Mouse (Mus musculus): ENCODE measurements around the gene Tfb2m. TPM values are rescaled to one million over a fixed set of nuclear protein-coding genes. Genes with fewer than 3 reads are reported as not detected.

Tfb2m gene
- total RNA-seq, 2 experiments from 2014 or later: 20.8 to 23.8 TPM

- no peak for DNase-seq (ENCODE audit: low spot score in 2 of 2)
Measured at GRCm38 (mm10) chr1:179510546-179511340, 35.3 kb downstream of the Tfb2m start.

GRCm38 (mm10) chr1:179506530-179507315 is 39.3 kb downstream of the Tfb2m start:
- peak in 1 of 2 experiments; percentile 27 for DNase-seq (ENCODE audit: low spot score in 2 of 2)

GRCm38 (mm10) chr1:179502565-179502964 is 43.5 kb downstream of the Tfb2m start:
- peak in 1 of 2 experiments; percentile 19 for DNase-seq (ENCODE audit: low spot score in 2 of 2)

DNA sequence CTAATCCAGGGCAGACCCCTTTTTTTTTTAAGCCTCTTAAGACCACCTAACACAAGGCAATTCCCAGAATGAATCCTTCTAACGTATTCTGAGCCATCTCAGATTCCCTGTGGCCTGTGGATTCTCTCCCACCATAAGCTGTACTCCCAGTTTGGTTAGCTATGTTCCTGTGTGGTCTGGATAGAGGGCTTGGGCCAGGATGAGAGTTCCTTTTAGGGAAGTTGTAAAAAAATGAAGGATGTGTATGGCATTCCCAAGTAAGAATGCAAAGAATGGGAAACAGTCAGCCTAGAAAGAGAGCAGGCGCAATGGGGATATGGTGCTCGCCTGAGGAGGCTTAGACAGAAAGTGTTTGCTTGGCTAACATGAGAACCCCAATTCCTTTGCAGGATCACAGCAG is 46.8 kb downstream of the Tfb2m start:
- DNase-seq (ENCODE audit: low spot score in 2 of 2): no peak

GRCm38 (mm10) chr1:179492908-179493307 is 53.2 kb downstream of the Tfb2m start:
- DNase-seq (ENCODE audit: low spot score in 2 of 2): no peak

DNA sequence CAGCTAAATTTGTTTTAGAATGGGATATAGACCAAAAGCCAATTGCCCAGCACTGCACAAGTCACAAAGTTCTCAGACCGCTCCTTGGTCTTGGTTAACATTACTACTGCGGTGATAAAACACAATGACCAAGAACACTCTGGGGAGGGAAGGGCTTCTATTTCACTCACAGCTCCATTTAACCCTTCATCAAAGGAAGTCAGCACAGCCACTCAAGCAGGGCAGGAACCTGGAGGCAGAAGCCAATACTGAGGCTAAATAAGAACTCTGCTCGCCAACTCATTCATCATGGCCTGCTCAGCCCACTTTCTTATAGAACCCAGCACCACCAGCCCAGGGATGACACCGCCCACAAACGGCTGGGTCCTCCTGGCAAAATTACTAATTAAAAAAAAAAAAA is 57.5 kb downstream of the Tfb2m start:
- DNase-seq (ENCODE audit: low spot score in 2 of 2): no peak

GRCm38 (mm10) chr1:179487990-179488389 is 58.1 kb downstream of the Tfb2m start:
- no peak for DNase-seq (ENCODE audit: low spot score in 2 of 2)

DNA sequence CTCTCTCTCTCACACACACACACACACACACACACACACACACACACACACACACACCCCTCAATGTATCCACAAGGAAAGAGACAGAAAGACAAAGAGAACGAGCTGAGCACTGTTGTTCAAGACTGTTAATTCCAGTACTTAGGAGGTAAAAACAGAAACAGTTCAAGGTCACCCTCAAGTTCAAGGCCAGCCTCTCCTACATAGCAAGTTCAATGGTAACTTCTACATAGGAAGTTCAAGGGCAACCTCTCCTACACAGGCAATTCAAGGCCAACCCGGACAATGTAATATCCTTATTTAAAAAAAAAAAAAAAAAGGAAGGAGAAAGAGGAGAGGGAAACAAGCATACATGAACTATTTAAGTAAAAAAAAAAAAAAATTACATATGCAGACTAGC is 58.8 kb downstream of the Tfb2m start:
- DNase-seq (ENCODE audit: low spot score in 2 of 2): no peak

- DNase-seq (ENCODE audit: low spot score in 2 of 2): no peak
Measured at GRCm38 (mm10) chr1:179485784-179486540, 60.1 kb downstream of the Tfb2m start.

- no peak for DNase-seq (ENCODE audit: low spot score in 2 of 2)
Measured at GRCm38 (mm10) chr1:179480862-179481261, 65.2 kb downstream of the Tfb2m start.

Other genes with a start within 250 kb of the Tfb2m start
- gene Smyd3, start 28.2 kb downstream of the Tfb2m start, total RNA-seq (2021): 10 to 100 TPM; 26.6 to 27.4 TPM
- 10 to 100 TPM; 37.2 to 40.1 TPM for gene Cnst, start 103 bp upstream of the Tfb2m start, total RNA-seq (2021)
- gene Sccpdh, start 121.9 kb upstream of the Tfb2m start, total RNA-seq (2021): 10 to 100 TPM; 62.2 to 62.4 TPM
- under 1 TPM; 0.12 to 0.16 TPM for gene Kif28, start 199.0 kb upstream of the Tfb2m start, total RNA-seq (2021)